In the genomic region with DNA sequence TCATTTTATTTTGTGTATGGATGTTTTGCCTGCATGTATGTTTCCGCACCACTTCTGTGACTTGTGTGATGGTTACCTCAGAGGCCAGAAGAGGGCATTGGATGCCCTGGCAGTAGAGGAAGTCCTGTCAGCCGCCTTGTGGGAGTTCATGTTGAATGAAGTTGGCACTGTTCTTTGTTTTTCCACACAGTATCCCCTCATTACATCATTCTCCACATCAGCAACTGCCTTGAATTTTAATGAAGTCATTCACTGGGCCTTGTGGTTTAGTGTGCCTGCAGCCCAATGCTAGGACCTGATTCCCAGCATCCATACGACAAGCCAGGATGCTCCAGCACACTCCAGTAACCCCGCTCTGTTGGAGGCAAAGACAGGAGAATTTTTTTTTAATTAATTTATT, we compare ENCODE assay signal across 17 mouse cellular contexts. TPM values are rescaled to one million over a fixed set of nuclear protein-coding genes. Genes with fewer than 3 reads are reported as not detected.
DNase-seq lines count a peak whose midpoint lies in the region; ATAC-seq and TF ChIP-seq lines count a peak whose summit lies in the region.
"Had no signal": no experiment of that assay in that cellular context is flagged by ENCODE, and none has a peak within 500 bp of the region (broad histone marks: within the 10 kb centered on the region; RNA-seq: fewer than 3 reads in every experiment).

No protein-coding gene starts in this region.

- no peak overlapping the region for H3K27ac ChIP-seq in hindbrain, embryonic 16.5 days (ENCODE audit: low read depth, low read length)
- no peak overlapping the region for H3K27ac ChIP-seq in hindbrain, embryonic 14.5 days
- H3K27ac ChIP-seq in neural tube, embryonic 14.5 days (ENCODE audit: low read depth, low read length), result no peak overlapping the region
- H3K27ac ChIP-seq in neural tube, embryonic 15.5 days (replicated peaks), result no peak overlapping the region
- H3K27ac ChIP-seq in forebrain, embryonic 11.5 days (ENCODE audit: low read depth, low read length), result no peak overlapping the region
- H3K27ac ChIP-seq: stomach, embryonic 15.5 days had no signal

- no peaks in the 10 kb centered on the region for H3K27me3 ChIP-seq in hindbrain, embryonic 16.5 days (replicated peaks; ENCODE audit: control insufficient read depth, insufficient read depth, low read length)
- H3K27me3 ChIP-seq in hindbrain, embryonic 14.5 days (ENCODE audit: control insufficient read depth, insufficient read depth, low read length), result no peaks in the 10 kb centered on the region
- no peaks in the 10 kb centered on the region for H3K27me3 ChIP-seq in neural tube, embryonic 14.5 days (ENCODE audit: control insufficient read depth, insufficient read depth, low read length)
- H3K27me3 ChIP-seq in neural tube, embryonic 15.5 days (replicated peaks), result no peaks in the 10 kb centered on the region
- H3K27me3 ChIP-seq in forebrain, embryonic 11.5 days (ENCODE audit: control insufficient read depth, insufficient read depth, low read length), result no peaks in the 10 kb centered on the region
- no peaks in the 10 kb centered on the region for H3K27me3 ChIP-seq in myocyte (ENCODE audit: control insufficient read depth, insufficient read depth, insufficient read length)
- H3K27me3 ChIP-seq: CH12.LX; stomach, embryonic 15.5 days had no signal

- H3ac ChIP-seq in myocyte (ENCODE audit: control insufficient read depth, insufficient read length), result no peak overlapping the region

- DNase-seq in hindbrain, embryonic 14.5 days (ENCODE audit: low spot score), result no peak
- DNase-seq in forebrain, embryonic 11.5 days (ENCODE audit: low spot score), result no peak
- no peak for DNase-seq in kidney, postnatal 25 days
- DNase-seq in layer of hippocampus, adult 9-10 months (ENCODE audit: low spot score), result no peak
- DNase-seq: cerebellum, postnatal 25 days; gastrocnemius, postnatal 14 days; kidney, postnatal 10 days; lung, adult 18-20 months; thymus, postnatal 14 days had no signal

- no peak overlapping the region for H3K4me2 ChIP-seq in hindbrain, embryonic 16.5 days (ENCODE audit: low read length)
- no peak overlapping the region for H3K4me2 ChIP-seq in hindbrain, embryonic 14.5 days (replicated peaks)
- H3K4me2 ChIP-seq in neural tube, embryonic 14.5 days (ENCODE audit: low read depth, low read length), result no peak overlapping the region
- no peak overlapping the region for H3K4me2 ChIP-seq in neural tube, embryonic 15.5 days
- no peak overlapping the region for H3K4me2 ChIP-seq in forebrain, embryonic 11.5 days (ENCODE audit: low read depth, low read length, severe bottlenecking)
- no peak overlapping the region for H3K4me2 ChIP-seq in myocyte (ENCODE audit: low read depth)
- H3K4me2 ChIP-seq: stomach, embryonic 15.5 days had no signal

- no peaks in the 10 kb centered on the region for H3K36me3 ChIP-seq in hindbrain, embryonic 16.5 days (ENCODE audit: control insufficient read depth, insufficient read depth, low read length)
- no peaks in the 10 kb centered on the region for H3K36me3 ChIP-seq in hindbrain, embryonic 14.5 days (replicated peaks; ENCODE audit: control insufficient read depth, insufficient read depth)
- no peaks in the 10 kb centered on the region for H3K36me3 ChIP-seq in neural tube, embryonic 14.5 days (ENCODE audit: control insufficient read depth, insufficient read depth, low read length)
- H3K36me3 ChIP-seq in neural tube, embryonic 15.5 days, result no peaks in the 10 kb centered on the region
- no peaks in the 10 kb centered on the region for H3K36me3 ChIP-seq in forebrain, embryonic 11.5 days (ENCODE audit: control insufficient read depth, insufficient read depth, low read length)
- H3K36me3 ChIP-seq in myocyte (ENCODE audit: control insufficient read depth, insufficient read depth), result no peaks in the 10 kb centered on the region
- H3K36me3 ChIP-seq: embryonic facial prominence, embryonic 10.5 days; stomach, embryonic 15.5 days had no signal

- H3K9ac ChIP-seq in hindbrain, embryonic 16.5 days (ENCODE audit: low read depth, low read length), result no peak overlapping the region
- H3K9ac ChIP-seq in hindbrain, embryonic 14.5 days, result no peak overlapping the region
- no peak overlapping the region for H3K9ac ChIP-seq in neural tube, embryonic 14.5 days (replicated peaks; ENCODE audit: low read depth, low read length)
- H3K9ac ChIP-seq in neural tube, embryonic 15.5 days (replicated peaks), result no peak overlapping the region
- H3K9ac ChIP-seq in forebrain, embryonic 11.5 days (ENCODE audit: low read length), result no peak overlapping the region
- H3K9ac ChIP-seq: stomach, embryonic 15.5 days had no signal

- peaks cover 21% of the 10 kb centered on the region for H3K4me1 ChIP-seq in hindbrain, embryonic 16.5 days (ENCODE audit: control insufficient read depth, insufficient read depth, low read depth, low read length)
- peaks cover 25% of the 10 kb centered on the region for H3K4me1 ChIP-seq in hindbrain, embryonic 14.5 days (replicated peaks; ENCODE audit: control insufficient read depth, insufficient read depth, low read length)
- H3K4me1 ChIP-seq in neural tube, embryonic 14.5 days (ENCODE audit: control insufficient read depth, insufficient read depth, low read length), result peaks cover 13% of the 10 kb centered on the region
- H3K4me1 ChIP-seq in neural tube, embryonic 15.5 days, result peaks cover 21% of the 10 kb centered on the region
- H3K4me1 ChIP-seq in forebrain, embryonic 11.5 days (replicated peaks; ENCODE audit: control insufficient read depth, insufficient read depth, low read length), result peaks cover 11% of the 10 kb centered on the region
- H3K4me1 ChIP-seq: stomach, embryonic 15.5 days had no signal

- WGBS in hindbrain, embryonic 16.5 days, result 54% methylated on average over 4 of the region's 4 CpGs
- 58% methylated on average over 4 of the region's 4 CpGs for WGBS in hindbrain, embryonic 14.5 days
- WGBS in neural tube, embryonic 14.5 days, result 63% methylated on average over 4 of the region's 4 CpGs
- 59% methylated on average over 4 of the region's 4 CpGs for WGBS in neural tube, embryonic 15.5 days
- 66% methylated on average over 4 of the region's 4 CpGs for WGBS in forebrain, embryonic 11.5 days

- H3K4me3 ChIP-seq in hindbrain, embryonic 16.5 days (ENCODE audit: low read length), result no peak overlapping the region
- no peak overlapping the region for H3K4me3 ChIP-seq in hindbrain, embryonic 14.5 days (replicated peaks; ENCODE audit: low read length)
- no peak overlapping the region for H3K4me3 ChIP-seq in neural tube, embryonic 14.5 days (ENCODE audit: low read depth, low read length)
- no peak overlapping the region for H3K4me3 ChIP-seq in neural tube, embryonic 15.5 days (replicated peaks)
- no peak overlapping the region for H3K4me3 ChIP-seq in forebrain, embryonic 11.5 days (ENCODE audit: low read depth, low read length)
- H3K4me3 ChIP-seq in myocyte, result no peak overlapping the region
- H3K4me3 ChIP-seq: embryonic facial prominence, embryonic 10.5 days; stomach, embryonic 15.5 days had no signal

- no peak for TF ChIP-seq POLR2A in myocyte (IDR thresholded peaks at IDR 0.05; ENCODE audit: insufficient read length, low read depth)

- no peaks in the 10 kb centered on the region for H3K9me3 ChIP-seq in hindbrain, embryonic 16.5 days (ENCODE audit: control insufficient read depth, low read length)
- H3K9me3 ChIP-seq in hindbrain, embryonic 14.5 days (ENCODE audit: control insufficient read depth, low read length), result no peaks in the 10 kb centered on the region
- H3K9me3 ChIP-seq in neural tube, embryonic 14.5 days (ENCODE audit: control insufficient read depth, low read length), result no peaks in the 10 kb centered on the region
- H3K9me3 ChIP-seq in neural tube, embryonic 15.5 days (replicated peaks), result no peaks in the 10 kb centered on the region
- no peaks in the 10 kb centered on the region for H3K9me3 ChIP-seq in forebrain, embryonic 11.5 days (ENCODE audit: control insufficient read depth, low read length)
- H3K9me3 ChIP-seq: embryonic facial prominence, embryonic 10.5 days; stomach, embryonic 15.5 days had no signal

- peak; percentile 48 for ATAC-seq in hindbrain, embryonic 16.5 days
- ATAC-seq in hindbrain, embryonic 14.5 days (ENCODE audit: low FRiP score), result no peak
- ATAC-seq in neural tube, embryonic 14.5 days (ENCODE audit: low read depth), result peak; percentile 19; the same call in 1 of the 2 replicates
- no peak for ATAC-seq in neural tube, embryonic 15.5 days (ENCODE audit: low FRiP score)
- ATAC-seq in forebrain, embryonic 11.5 days (replicated peaks; ENCODE audit: low FRiP score), result peak; percentile 53

- H3K79me2 ChIP-seq in myocyte (ENCODE audit: control insufficient read depth, insufficient read depth), result no peaks in the 10 kb centered on the region

RNA-seq across cellular contexts. Expression of a gene that starts 12.3 kb away (rescaled TPM):
- 2,954 and 2,983 TPM in 2 replicates for polyA plus RNA-seq in hindbrain, embryonic 16.5 days (2015; fragmentation: Nextera tagmentation; extraction: Ambion mirVana)
- polyA plus RNA-seq in hindbrain, embryonic 14.5 days (2014; fragmentation: Nextera tagmentation; extraction: Ambion mirVana), result 3,726 and 3,749 TPM in 2 replicates
- 3,427 and 3,855 TPM in 2 replicates for polyA plus RNA-seq in neural tube, embryonic 14.5 days (2014; fragmentation: Nextera tagmentation; extraction: Ambion mirVana)
- 2,707 and 3,339 TPM in 2 replicates for polyA plus RNA-seq in neural tube, embryonic 15.5 days (2015; fragmentation: Nextera tagmentation; extraction: Ambion mirVana)
- polyA plus RNA-seq in forebrain, embryonic 11.5 days (2014; fragmentation: Nextera tagmentation; extraction: Ambion mirVana), result 4,522 and 4,661 TPM in 2 replicates
- 8,203 TPM for polyA plus RNA-seq in myocyte (2012; fragmentation: generic; extraction: Trizol)

RNA-seq across cellular contexts. Expression of a gene that starts 52.7 kb away (rescaled TPM):
- 1.8 and 2.3 TPM in 2 replicates for polyA plus RNA-seq in hindbrain, embryonic 16.5 days (2015; fragmentation: Nextera tagmentation; extraction: Ambion mirVana)
- polyA plus RNA-seq in hindbrain, embryonic 14.5 days (2014; fragmentation: Nextera tagmentation; extraction: Ambion mirVana), result 1.4 and 2.0 TPM in 2 replicates
- polyA plus RNA-seq in neural tube, embryonic 14.5 days (2014; fragmentation: Nextera tagmentation; extraction: Ambion mirVana), result 2.1 and 2.4 TPM in 2 replicates
- polyA plus RNA-seq in neural tube, embryonic 15.5 days (2015; fragmentation: Nextera tagmentation; extraction: Ambion mirVana), result 2.6 and 3.0 TPM in 2 replicates
- 0.72 and 0.80 TPM in 2 replicates for polyA plus RNA-seq in forebrain, embryonic 11.5 days (2014; fragmentation: Nextera tagmentation; extraction: Ambion mirVana)
- 0.13 TPM for polyA plus RNA-seq in myocyte (2012; fragmentation: generic; extraction: Trizol)
- polyA plus RNA-seq: small intestine, adult 2 months had no signal

RNA-seq across cellular contexts. Expression of a gene that starts 53.3 kb away (rescaled TPM):
- polyA plus RNA-seq in hindbrain, embryonic 16.5 days (2015; fragmentation: Nextera tagmentation; extraction: Ambion mirVana), result 27.9 and 30.0 TPM in 2 replicates
- polyA plus RNA-seq in hindbrain, embryonic 14.5 days (2014; fragmentation: Nextera tagmentation; extraction: Ambion mirVana), result 27.5 and 28.5 TPM in 2 replicates
- 32.0 and 34.6 TPM in 2 replicates for polyA plus RNA-seq in neural tube, embryonic 14.5 days (2014; fragmentation: Nextera tagmentation; extraction: Ambion mirVana)
- 30.0 and 30.1 TPM in 2 replicates for polyA plus RNA-seq in neural tube, embryonic 15.5 days (2015; fragmentation: Nextera tagmentation; extraction: Ambion mirVana)
- 28.0 and 30.6 TPM in 2 replicates for polyA plus RNA-seq in forebrain, embryonic 11.5 days (2014; fragmentation: Nextera tagmentation; extraction: Ambion mirVana)
- polyA plus RNA-seq in myocyte (2012; fragmentation: generic; extraction: Trizol), result 10.8 TPM

RNA-seq across cellular contexts. Expression of a gene that starts 58.2 kb away (rescaled TPM):
- polyA plus RNA-seq in hindbrain, embryonic 16.5 days (2015; fragmentation: Nextera tagmentation; extraction: Ambion mirVana), result 0.54 and 0.79 TPM in 2 replicates
- 0.63 and 0.84 TPM in 2 replicates for polyA plus RNA-seq in hindbrain, embryonic 14.5 days (2014; fragmentation: Nextera tagmentation; extraction: Ambion mirVana)
- polyA plus RNA-seq in neural tube, embryonic 14.5 days (2014; fragmentation: Nextera tagmentation; extraction: Ambion mirVana), result 0.60 and 0.70 TPM in 2 replicates
- 0.86 and 1.4 TPM in 2 replicates for polyA plus RNA-seq in neural tube, embryonic 15.5 days (2015; fragmentation: Nextera tagmentation; extraction: Ambion mirVana)
- 0.39 and 0.44 TPM in 2 replicates for polyA plus RNA-seq in forebrain, embryonic 11.5 days (2014; fragmentation: Nextera tagmentation; extraction: Ambion mirVana)
- polyA plus RNA-seq in myocyte (2012; fragmentation: generic; extraction: Trizol), result 0.56 TPM

Comparison
In these comparisons a context has a peak if more than half of its experiments do, and no peak if none do; other contexts are left out.
1. ATAC-seq: peak in hindbrain, embryonic 16.5 days (single experiment), neural tube, embryonic 14.5 days (single experiment) and forebrain, embryonic 11.5 days (single experiment); none in hindbrain, embryonic 14.5 days (single experiment) and neural tube, embryonic 15.5 days (single experiment).